Mouse (Mus musculus) liver, adult 10 weeks (tissue): ENCODE results near the gene 1600002K03Rik. TPM values are rescaled to one million over a fixed set of nuclear protein-coding genes. Genes with fewer than 3 reads are reported as not detected.

Experiments
- polyA plus RNA-seq: library from polyadenylated mRNA; stranded (reverse); fragments of 350-450 nt; fragmentation: Illumina TruSeq; extraction: RNeasy Lipid Tissue Mini Kit (QIAGEN cat#74804); gene quantifications from one replicate; pipeline ENCODE4 v1.2.3, GENCODE M21; 2014; ENCODE audit warnings: low read depth, low replicate concordance

Gene 1600002K03Rik
- 1.1 TPM for polyA plus RNA-seq

GRCm38 (mm10) chr10:80172527-80173292, at the start of gene 1600002K03Rik:
1600002K03Rik (plus strand) TSS chr10:80172944.

GRCm38 (mm10) chr10:80138553-80139438, 33.9 kb upstream of the 1600002K03Rik start, which contains the start of gene Atp5d:
Atp5d (plus strand) TSS chr10:80138632.

GRCm38 (mm10) chr10:80140666-80141035, 32.1 kb upstream of the 1600002K03Rik start, which contains the start of gene Cbarp:
Cbarp (minus strand) TSS chr10:80140835.

GRCm38 (mm10) chr10:80147719-80148601, 24.8 kb upstream of the 1600002K03Rik start, which contains the start of gene Midn:
Midn (plus strand) TSS chr10:80148272.

GRCm38 (mm10) chr10:80165392-80166128, 7.2 kb upstream of the 1600002K03Rik start, which contains the start of gene Cirbp:
Cirbp (plus strand) TSS chr10:80165985.

GRCm38 (mm10) chr10:80179068-80180051, 6.6 kb downstream of the 1600002K03Rik start, which contains the start of gene Efna2:
Efna2 (plus strand) TSS chr10:80179482.

Other genes starting within 250 kb of the 1600002K03Rik start
- gene Arid3a, start 245.9 kb upstream of the 1600002K03Rik start, polyA plus RNA-seq, result 0.19 TPM
- gene Wdr18, start 212.8 kb upstream of the 1600002K03Rik start, polyA plus RNA-seq, result 1.8 TPM
- not detected for gene Grin3b, start 202.2 kb upstream of the 1600002K03Rik start, polyA plus RNA-seq
- 1.4 TPM for gene Tmem259, start 188.6 kb upstream of the 1600002K03Rik start, polyA plus RNA-seq
- 0.66 TPM for gene Cnn2, start 184.4 kb upstream of the 1600002K03Rik start, polyA plus RNA-seq
- 0.08 TPM for gene Abca7, start 176.4 kb upstream of the 1600002K03Rik start, polyA plus RNA-seq
- gene Arhgap45, start 156.3 kb upstream of the 1600002K03Rik start, polyA plus RNA-seq, result 0.13 TPM
- gene Polr2e, start 133.1 kb upstream of the 1600002K03Rik start, polyA plus RNA-seq, result 0.85 TPM
- 73.4 TPM for gene Gpx4, start 125.8 kb upstream of the 1600002K03Rik start, polyA plus RNA-seq
- 0.64 TPM for gene Sbno2, start 67.4 kb upstream of the 1600002K03Rik start, polyA plus RNA-seq
- gene Stk11, start 57.1 kb upstream of the 1600002K03Rik start, polyA plus RNA-seq, result 9.5 TPM
- 4.3 TPM for gene Atp5d, start 34.3 kb upstream of the 1600002K03Rik start, polyA plus RNA-seq
- not detected for gene Cbarp, start 32.1 kb upstream of the 1600002K03Rik start, polyA plus RNA-seq
- gene Midn, start 24.7 kb upstream of the 1600002K03Rik start, polyA plus RNA-seq, result 5.2 TPM
- 8.9 TPM for gene Cirbp, start 7.0 kb upstream of the 1600002K03Rik start, polyA plus RNA-seq
- gene Efna2, start 6.5 kb downstream of the 1600002K03Rik start, polyA plus RNA-seq, result not detected
- gene Mum1, start 53.5 kb downstream of the 1600002K03Rik start, polyA plus RNA-seq, result 1.5 TPM
- gene Ndufs7, start 76.2 kb downstream of the 1600002K03Rik start, polyA plus RNA-seq, result 3.2 TPM
- gene Gamt, start 88.1 kb downstream of the 1600002K03Rik start, polyA plus RNA-seq, result 20.3 TPM
- 13.7 TPM for gene Dazap1, start 88.5 kb downstream of the 1600002K03Rik start, polyA plus RNA-seq
- gene Rps15, start 119.5 kb downstream of the 1600002K03Rik start, polyA plus RNA-seq, result 3.6 TPM
- gene Apc2, start 123.0 kb downstream of the 1600002K03Rik start, polyA plus RNA-seq, result not detected
- gene 2310011J03Rik, start 147.6 kb downstream of the 1600002K03Rik start, polyA plus RNA-seq, result 0.69 TPM
- 0.32 TPM for gene Pcsk4, start 156.6 kb downstream of the 1600002K03Rik start, polyA plus RNA-seq
- 47.3 TPM for gene Reep6, start 157.0 kb downstream of the 1600002K03Rik start, polyA plus RNA-seq
- gene Adamtsl5, start 175.5 kb downstream of the 1600002K03Rik start, polyA plus RNA-seq, result 0.13 TPM
- not detected for gene Plk5, start 183.5 kb downstream of the 1600002K03Rik start, polyA plus RNA-seq
- gene Mex3d, start 214.7 kb downstream of the 1600002K03Rik start, polyA plus RNA-seq, result 1.4 TPM
- 0.98 TPM for gene Mbd3, start 226.6 kb downstream of the 1600002K03Rik start, polyA plus RNA-seq
- gene Uqcr11, start 233.9 kb downstream of the 1600002K03Rik start, polyA plus RNA-seq, result 3.9 TPM